Mouse (Mus musculus) left cerebral cortex, postnatal 25 days (tissue): ENCODE results near the gene Ccin. TPM values are rescaled to one million over a fixed set of nuclear protein-coding genes. Genes with fewer than 3 reads are reported as not detected.

Source experiments
- DNase-seq, 2 experiments: peaks; one replicate each; pipeline ENCODE4 v3.0.0; 2022; ENCODE audit warnings: low spot score in 2 of 2, mixed read lengths in 1 of 2
- intact Hi-C: fragments of 180-260 bp; cut with DNase I; formaldehyde crosslinking; loops from one replicate; pipeline ENCODE4 v1.15.1; 2025
- total RNA-seq, 2 experiments: library from RNA; stranded (reverse); gene quantifications; 2 replicates each; pipeline ENCODE4 v1.2.3; 2021

Gene Ccin
- total RNA-seq, result not detected

DNA sequence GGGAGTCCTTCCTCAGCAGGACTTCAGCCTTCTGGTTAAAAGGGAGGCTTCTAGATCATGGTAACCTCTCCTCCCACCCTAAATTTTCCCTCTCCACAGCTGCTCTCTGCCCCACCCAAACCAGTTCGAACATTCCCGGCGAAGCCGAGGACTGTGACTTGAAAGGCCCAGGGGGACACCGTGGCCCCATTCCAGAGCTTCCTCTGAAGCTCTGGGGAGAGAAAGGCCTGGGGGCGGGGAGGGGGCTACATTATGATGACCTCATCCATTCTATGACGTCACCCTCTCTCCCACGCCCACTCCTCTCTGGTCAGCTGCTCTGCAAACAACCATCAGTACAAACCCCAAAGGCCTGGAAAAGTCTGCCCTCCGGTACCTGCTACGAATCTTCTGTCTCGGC, at the start of gene Ccin:
Gene Ccin (plus strand): TSS at position 303 of the 400 bp plus-strand sequence.
- intact Hi-C loops, result loop anchor here (5.0 to 10.0 kb wide), 2 partner anchors 76 to 218 kb away; no protein-coding TSS in a partner anchor
- no peak for DNase-seq

DNA sequence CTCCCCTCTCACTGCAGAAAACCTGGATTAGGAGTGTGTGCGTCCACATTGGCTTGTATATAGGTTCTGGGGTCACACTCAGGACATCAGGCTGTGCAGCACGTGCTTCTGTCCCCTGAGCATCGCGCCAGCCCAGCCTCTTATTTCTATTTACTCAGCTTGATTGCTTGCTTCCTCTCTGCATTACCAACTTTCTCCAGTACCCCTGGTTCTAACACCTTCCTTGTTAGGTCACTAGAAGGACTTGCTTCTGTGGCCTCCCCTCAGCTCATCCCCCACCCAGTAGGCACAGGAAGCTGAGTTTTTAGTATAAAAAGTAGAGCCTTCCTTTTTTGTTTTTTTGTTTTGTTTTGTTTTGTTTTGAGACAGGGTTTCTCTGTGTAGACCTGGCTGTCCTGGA, 47.1 kb upstream of the Ccin start:
- DNase-seq, result no peak
- intact Hi-C loops, result no loop called here

DNA sequence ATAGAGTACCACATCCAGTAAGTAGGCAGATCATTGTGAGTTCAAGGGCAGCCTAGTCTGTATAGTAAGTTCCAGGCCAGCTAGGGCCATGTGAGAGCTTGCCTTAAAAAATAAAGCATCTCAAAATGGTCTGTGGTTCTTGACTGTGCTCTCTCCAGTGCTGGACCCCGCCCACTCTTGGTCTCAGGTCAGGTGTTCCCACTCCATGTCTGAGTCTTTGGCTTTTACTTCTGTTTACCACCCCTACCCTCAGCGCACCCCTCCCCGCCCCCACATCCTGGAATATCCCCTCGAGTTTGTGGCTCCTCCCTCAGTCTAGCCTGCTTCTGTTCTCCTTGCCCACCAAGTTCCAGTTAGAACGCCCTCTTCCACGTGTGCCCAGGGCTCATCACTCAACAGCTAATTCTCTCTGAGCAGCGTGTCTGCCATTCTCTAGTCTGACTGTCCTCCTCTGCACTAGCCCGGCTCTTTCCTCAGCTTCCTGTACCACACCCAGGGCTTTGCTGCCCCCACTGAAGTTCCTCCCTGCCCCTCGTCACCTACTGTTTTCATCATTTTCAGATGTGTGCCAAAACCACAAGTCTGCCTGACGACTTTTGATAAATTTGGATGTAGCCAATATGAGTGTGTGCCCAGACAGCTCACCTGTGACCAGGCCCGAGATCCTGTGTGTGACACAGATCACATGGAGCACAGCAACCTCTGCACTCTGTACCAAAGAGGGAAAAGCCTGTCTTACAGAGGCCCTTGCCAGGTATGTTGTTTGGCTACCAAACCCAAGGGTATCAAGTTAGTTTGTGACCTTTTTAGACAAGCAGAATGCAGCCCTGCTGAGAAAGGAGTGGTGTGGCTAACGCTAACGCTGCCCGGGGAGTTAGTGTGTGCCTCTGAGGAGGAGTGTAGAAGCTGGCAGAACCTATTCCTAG, 46.3 kb upstream of the Ccin start:
- DNase-seq, result no peak
- intact Hi-C loops, result no loop called here

- DNase-seq, result no peak
- intact Hi-C loops, result no loop called here
These were observed 42.0 kb upstream of the Ccin start for GRCm38 (mm10) chr4:43941315-43941714.

DNA sequence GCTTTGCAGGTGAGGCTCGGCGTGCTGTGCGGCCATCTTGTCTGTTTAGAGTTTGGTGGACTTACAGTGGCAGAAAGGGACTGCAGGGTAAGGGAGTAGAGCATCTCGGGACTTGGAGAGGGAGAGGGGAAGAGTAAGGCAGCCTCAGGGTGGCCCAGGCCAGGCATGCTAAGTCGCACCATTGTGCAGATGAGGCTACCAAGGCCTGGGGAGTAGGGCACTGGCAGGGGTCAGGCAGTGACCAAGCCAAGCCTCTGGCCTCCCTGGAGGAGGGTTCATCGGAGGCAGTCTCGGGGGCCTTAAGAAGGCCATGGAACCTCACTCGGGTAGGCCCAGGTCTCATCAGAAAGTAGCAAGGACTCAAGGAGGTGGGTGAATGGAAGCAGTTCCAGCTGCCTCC, 40.9 kb upstream of the Ccin start:
- intact Hi-C loops, result no loop called here
- DNase-seq, result no peak

GRCm38 (mm10) chr4:43947571-43947970, 35.7 kb upstream of the Ccin start:
- intact Hi-C loops, result no loop called here
- no peak for DNase-seq

GRCm38 (mm10) chr4:43957292-43957845, 25.9 kb upstream of the Ccin start, which contains the start of gene Glipr2:
TSS of gene Glipr2 (plus strand) at chr4:43957401.
- intact Hi-C loops, result loop anchor here (1.0 kb wide), 1 partner anchor 25 kb away; no protein-coding TSS in a partner anchor
- peak; percentile 42 to 43 for DNase-seq

- peak in 1 of 2 experiments; percentile 10 for DNase-seq
- intact Hi-C loops, result loop anchor here (1.0 kb wide), 1 partner anchor 24 kb away; no protein-coding TSS in a partner anchor
These were observed 25.3 kb upstream of the Ccin start for GRCm38 (mm10) chr4:43957846-43958461.

DNA sequence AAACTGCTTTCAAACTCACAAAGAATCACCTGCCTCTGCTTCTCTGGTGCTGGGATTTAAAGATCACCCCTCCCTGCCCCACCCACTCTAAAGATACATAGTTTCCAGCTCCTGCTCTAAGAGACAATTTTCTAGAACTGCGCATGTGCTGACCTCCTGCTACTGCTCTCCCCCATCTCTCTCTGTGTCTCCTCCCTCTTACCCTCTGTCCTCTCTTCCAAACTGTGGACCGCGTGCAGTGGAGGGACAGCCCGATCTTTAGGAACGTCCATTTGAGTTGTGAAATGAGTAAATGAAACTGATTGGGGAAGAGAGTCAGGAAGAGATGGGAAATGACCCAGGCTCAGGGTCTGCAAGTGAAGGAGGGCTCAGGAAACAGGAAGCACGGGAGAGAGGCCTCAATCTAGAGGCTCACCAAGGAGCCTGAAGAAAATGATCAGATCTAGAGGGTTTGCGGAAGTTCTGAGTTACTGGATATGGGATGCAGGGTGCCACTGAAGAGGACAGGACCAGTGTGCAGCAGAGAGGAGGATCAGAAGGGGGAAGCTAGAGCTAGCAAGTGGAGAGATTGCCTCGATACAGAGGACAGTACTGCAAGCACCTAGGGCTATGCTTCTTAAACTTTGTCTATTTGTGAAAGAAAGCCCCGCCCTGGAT, 23.6 kb upstream of the Ccin start:
- intact Hi-C loops, result no loop called here
- no peak for DNase-seq

DNA sequence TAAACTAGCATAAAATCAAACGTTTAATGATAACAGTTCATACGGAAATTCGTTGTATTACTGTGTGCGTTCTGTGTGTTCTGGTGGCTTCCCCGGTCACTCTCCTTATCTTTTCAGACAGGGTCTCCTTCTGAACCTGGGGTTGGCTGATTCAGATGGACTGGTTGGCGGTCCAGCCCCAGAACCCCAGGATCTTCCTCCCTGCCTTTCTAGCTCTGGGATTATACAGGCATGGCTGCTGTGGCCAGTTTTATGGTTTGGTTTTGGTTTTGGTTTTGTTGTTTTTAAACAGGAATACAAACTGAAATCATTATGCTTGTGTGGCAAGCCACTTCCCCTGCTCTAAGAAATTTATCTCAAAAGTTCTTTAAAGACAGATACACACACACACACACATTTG, 23.1 kb upstream of the Ccin start:
- intact Hi-C loops, result no loop called here

GRCm38 (mm10) chr4:43964326-43964833, 18.9 kb upstream of the Ccin start:
- DNase-seq, result no peak
- intact Hi-C loops, result no loop called here

More for the DNA sequence above, 23.1 kb upstream of the Ccin start:
- DNase-seq, result no peak

DNA sequence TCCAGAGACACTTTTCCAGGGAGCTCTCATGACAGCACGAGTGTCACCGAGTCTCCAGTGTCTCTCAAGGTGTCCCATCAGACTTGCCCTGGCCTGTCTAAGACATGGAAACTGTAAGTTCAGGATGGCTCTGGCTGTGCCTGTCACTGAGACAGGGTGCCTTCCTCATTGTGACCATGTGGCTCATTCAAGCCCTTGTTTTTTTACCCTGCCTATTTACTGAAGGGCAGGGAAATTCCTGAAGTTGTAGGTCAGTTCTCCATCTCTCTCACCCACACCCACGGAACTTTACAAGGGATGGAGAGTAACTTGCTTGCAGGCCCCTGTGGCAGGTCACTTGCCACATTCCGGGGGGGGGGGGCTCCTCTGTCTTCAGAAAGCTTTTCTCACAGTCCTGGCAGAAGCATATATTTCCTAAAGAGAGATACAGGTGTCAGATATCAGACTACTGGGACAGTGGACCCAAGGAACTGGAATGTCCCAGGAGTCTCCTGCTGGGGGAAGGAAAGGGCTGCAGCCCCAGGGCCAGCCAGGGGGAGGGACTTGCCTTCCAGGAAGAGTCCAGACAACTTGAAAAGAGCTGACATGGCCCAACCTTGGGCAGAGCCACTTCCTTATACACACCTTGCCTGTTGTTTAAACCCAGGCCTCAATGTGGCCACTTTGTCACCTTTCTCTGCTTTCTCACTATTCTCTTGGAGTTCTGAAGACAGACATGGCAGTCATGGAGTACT, 18.2 kb upstream of the Ccin start:
- no peak for DNase-seq
- intact Hi-C loops, result no loop called here

- intact Hi-C loops, result no loop called here
- no peak for DNase-seq
These were observed 17.3 kb upstream of the Ccin start for GRCm38 (mm10) chr4:43965856-43966535.

DNA sequence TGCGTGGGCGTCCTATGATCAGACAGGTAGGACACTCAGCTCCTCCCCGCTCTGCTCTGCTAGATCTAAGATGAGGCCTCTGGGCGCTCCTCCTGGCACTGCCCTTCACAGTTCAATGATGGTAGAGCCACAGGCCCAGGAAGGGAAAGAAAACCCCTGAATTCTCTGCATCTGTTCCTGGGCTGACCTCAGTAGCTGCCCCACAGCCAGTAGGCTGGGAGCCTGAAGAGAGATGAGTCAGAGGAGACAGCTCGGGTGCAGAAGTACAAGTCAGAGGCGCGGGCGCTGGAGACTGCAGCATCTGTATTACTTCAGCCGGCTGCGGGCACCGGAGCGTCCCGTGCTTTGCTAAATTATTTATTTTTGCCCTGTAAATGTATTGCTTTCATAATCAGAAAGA, 14.6 kb upstream of the Ccin start:
- DNase-seq, result peak; percentile 21 to 55
- intact Hi-C loops, result no loop called here

- DNase-seq, result no peak
These were observed 13.9 kb upstream of the Ccin start for GRCm38 (mm10) chr4:43969373-43969772.

GRCm38 (mm10) chr4:43970393-43971330, 12.6 kb upstream of the Ccin start:
- intact Hi-C loops, result no loop called here

More at GRCm38 (mm10) chr4:43969373-43969772, 13.9 kb upstream of the Ccin start:
- intact Hi-C loops, result no loop called here

GRCm38 (mm10) chr4:43971541-43972136, 11.6 kb upstream of the Ccin start:
- no peak for DNase-seq
- intact Hi-C loops, result no loop called here

More at GRCm38 (mm10) chr4:43970393-43971330, 12.6 kb upstream of the Ccin start:
- DNase-seq, result no peak
